Mouse (Mus musculus) hindbrain, embryonic 15.5 days (tissue): ENCODE measurements at regions not wholly inside any gene's neighbourhood (a gene's known extent, or its start where the extent isn't known, plus 50 kb on each side); places are given as distances from the start of the nearest gene placed in this dataset.

ENCODE experiments used
- ATAC-seq: fragments of 200-750 bp; cut with Nextera tagmentation; 2 replicates; pipeline ENCODE4 v1.8.0; 2017; ENCODE audit warnings: low read depth, moderate number of reproducible peaks, moderate TSS enrichment; ENCODE audit not compliant: low FRiP score
- H3K27ac ChIP-seq: fragments of 300-500 bp; sonication (generic); replicated peaks from 2 replicates; pipeline ENCODE4 v1.5.1; 2015; ENCODE audit warnings: mild to moderate bottlenecking, inconsistent platforms
- H3K27me3 ChIP-seq: fragments of 300-500 bp; sonication (generic); 2 replicates; pipeline ENCODE4 v1.6.1; 2015; ENCODE audit warnings: control low read depth, inconsistent platforms
- H3K36me3 ChIP-seq: fragments of 300-500 bp; sonication (generic); 2 replicates; pipeline ENCODE4 v1.6.1; 2015; ENCODE audit warnings: control low read depth, inconsistent platforms
- H3K4me1 ChIP-seq: fragments of 300-500 bp; sonication (generic); replicated peaks from 2 replicates; pipeline ENCODE4 v1.6.1; 2015; ENCODE audit warnings: control low read depth, inconsistent platforms
- H3K4me2 ChIP-seq: fragments of 300-500 bp; sonication (generic); 2 replicates; pipeline ENCODE4 v1.6.1; 2015; ENCODE audit warnings: moderate library complexity, mild to moderate bottlenecking, inconsistent platforms
- H3K4me3 ChIP-seq: fragments of 300-500 bp; sonication (generic); 2 replicates; pipeline ENCODE4 v1.5.1; 2015; ENCODE audit warnings: mild to moderate bottlenecking, inconsistent platforms
- H3K9ac ChIP-seq: fragments of 300-500 bp; sonication (generic); 2 replicates; pipeline ENCODE4 v1.6.1; 2015; ENCODE audit warnings: inconsistent platforms
- H3K9me3 ChIP-seq: fragments of 300-500 bp; sonication (generic); 2 replicates; pipeline ENCODE4 v1.6.1; 2016; ENCODE audit warnings: control low read depth, inconsistent platforms
- WGBS: fragments of 180-500 bp; shearing (Covaris S2); methylation state at CpG from one replicate; pipeline ENCODE4 v1.1.7; 2015; 5-methylcytosine and 5-hydroxymethylcytosine counted together

- peaks cover 11% of the 10 kb centered on the region for H3K4me1 ChIP-seq
- H3K27me3 ChIP-seq, result no peaks in the 10 kb centered on the region
- no peak overlapping the region for H3K27ac ChIP-seq
- no peak overlapping the region for H3K9ac ChIP-seq
- ATAC-seq, result no peak
- WGBS, result 9% methylated on average over 6 of the region's 6 CpGs
- no peak overlapping the region for H3K4me3 ChIP-seq
- no peaks in the 10 kb centered on the region for H3K36me3 ChIP-seq
- no peak overlapping the region for H3K4me2 ChIP-seq
- no peaks in the 10 kb centered on the region for H3K9me3 ChIP-seq
Observed at GRCm38 (mm10) chr17:4265946-4266345, 569.9 kb upstream of the Nox3 start.

GRCm38 (mm10) chr17:4266487-4266886, 570.4 kb upstream of the Nox3 start:
- Histone ChIP-seq H3K27ac (0 out of 2 replicates have a peak overlapping the region, but pooled peaks have one; percentile 4), H3K4me3 (no peak overlapping the region), H3K36me3 (no peaks in the 10 kb centered on the region), H3K27me3 (no peaks in the 10 kb centered on the region), H3K9me3 (no peaks in the 10 kb centered on the region), H3K4me2 (no peak overlapping the region), H3K9ac (no peak overlapping the region), H3K4me1 (peaks cover 11% of the 10 kb centered on the region)
- ATAC-seq, result no peak
- 32% methylated on average over 5 of the region's 5 CpGs for WGBS

- no peak overlapping the region for H3K27ac ChIP-seq
- no peaks in the 10 kb centered on the region for H3K9me3 ChIP-seq
- no peak overlapping the region for H3K4me3 ChIP-seq
- no peak overlapping the region for H3K9ac ChIP-seq
- no peaks in the 10 kb centered on the region for H3K36me3 ChIP-seq
- no peaks in the 10 kb centered on the region for H3K27me3 ChIP-seq
- peaks cover 11% of the 10 kb centered on the region for H3K4me1 ChIP-seq
- no peak overlapping the region for H3K4me2 ChIP-seq
- WGBS, result 74% methylated on average over 5 of the region's 5 CpGs
- ATAC-seq, result no peak
Observed at GRCm38 (mm10) chr17:4268380-4268779, 572.3 kb upstream of the Nox3 start.

- Histone ChIP-seq H3K4me2 (no peak overlapping the region), H3K27ac (no peak overlapping the region), H3K27me3 (no peaks in the 10 kb centered on the region), H3K9me3 (no peaks in the 10 kb centered on the region), H3K9ac (no peak overlapping the region), H3K36me3 (no peaks in the 10 kb centered on the region), H3K4me1 (no peaks in the 10 kb centered on the region), H3K4me3 (no peak overlapping the region)
- ATAC-seq, result no peak
- 77% methylated on average over 5 of the region's 5 CpGs for WGBS
Observed at GRCm38 (mm10) chr17:4272456-4272855, 576.4 kb upstream of the Nox3 start.

GRCm38 (mm10) chr17:4276722-4277121, 580.7 kb upstream of the Nox3 start:
- H3K27me3 ChIP-seq, result no peaks in the 10 kb centered on the region
- H3K4me1 ChIP-seq, result no peaks in the 10 kb centered on the region
- H3K9ac ChIP-seq, result no peak overlapping the region
- no peaks in the 10 kb centered on the region for H3K36me3 ChIP-seq
- ATAC-seq, result no peak
- H3K27ac ChIP-seq, result no peak overlapping the region
- H3K9me3 ChIP-seq, result no peaks in the 10 kb centered on the region
- H3K4me2 ChIP-seq, result no peak overlapping the region
- 88% methylated on average over 4 of the region's 4 CpGs for WGBS
- H3K4me3 ChIP-seq, result no peak overlapping the region

- H3K4me1 ChIP-seq, result no peaks in the 10 kb centered on the region
- no peak for ATAC-seq
- H3K9ac ChIP-seq, result no peak overlapping the region
- no peaks in the 10 kb centered on the region for H3K27me3 ChIP-seq
- H3K9me3 ChIP-seq, result no peaks in the 10 kb centered on the region
- no peak overlapping the region for H3K4me3 ChIP-seq
- WGBS, result 50% methylated on average over 4 of the region's 4 CpGs
- no peak overlapping the region for H3K4me2 ChIP-seq
- H3K36me3 ChIP-seq, result no peaks in the 10 kb centered on the region
- no peak overlapping the region for H3K27ac ChIP-seq
Observed at GRCm38 (mm10) chr17:4278239-4278827, 582.3 kb upstream of the Nox3 start.

- 91% methylated on average over 5 of the region's 5 CpGs for WGBS
- no peak for ATAC-seq
- Histone ChIP-seq H3K27ac (no peak overlapping the region), H3K9ac (no peak overlapping the region), H3K4me2 (no peak overlapping the region), H3K9me3 (no peaks in the 10 kb centered on the region), H3K27me3 (no peaks in the 10 kb centered on the region), H3K36me3 (no peaks in the 10 kb centered on the region), H3K4me1 (no peaks in the 10 kb centered on the region), H3K4me3 (no peak overlapping the region)
Observed at GRCm38 (mm10) chr17:4281451-4281850, 585.4 kb upstream of the Nox3 start.

GRCm38 (mm10) chr17:4291418-4291817, 595.4 kb upstream of the Nox3 start:
- Histone ChIP-seq H3K9me3 (no peaks in the 10 kb centered on the region), H3K4me2 (no peak overlapping the region), H3K4me3 (no peak overlapping the region), H3K4me1 (no peaks in the 10 kb centered on the region), H3K36me3 (no peaks in the 10 kb centered on the region), H3K27me3 (no peaks in the 10 kb centered on the region), H3K27ac (no peak overlapping the region), H3K9ac (no peak overlapping the region)
- no peak for ATAC-seq
- WGBS, result 85% methylated on average over 2 of the region's 2 CpGs

- Histone ChIP-seq H3K9ac (no peak overlapping the region), H3K4me1 (no peaks in the 10 kb centered on the region), H3K27ac (no peak overlapping the region), H3K36me3 (no peaks in the 10 kb centered on the region), H3K4me2 (no peak overlapping the region), H3K27me3 (no peaks in the 10 kb centered on the region), H3K4me3 (no peak overlapping the region), H3K9me3 (no peaks in the 10 kb centered on the region)
- 72% methylated on average over 6 of the region's 6 CpGs for WGBS
- ATAC-seq, result no peak
Observed at GRCm38 (mm10) chr17:4296521-4297155, 600.6 kb upstream of the Nox3 start.

GRCm38 (mm10) chr17:4297156-4297535, 601.1 kb upstream of the Nox3 start:
- no peaks in the 10 kb centered on the region for H3K9me3 ChIP-seq
- no peak overlapping the region for H3K4me3 ChIP-seq
- no peaks in the 10 kb centered on the region for H3K36me3 ChIP-seq
- no peak overlapping the region for H3K4me2 ChIP-seq
- H3K27me3 ChIP-seq, result no peaks in the 10 kb centered on the region
- ATAC-seq, result peak; percentile 48; the same call in 1 of the 2 replicates
- H3K4me1 ChIP-seq, result no peaks in the 10 kb centered on the region
- no peak overlapping the region for H3K9ac ChIP-seq
- H3K27ac ChIP-seq, result no peak overlapping the region
- WGBS, result 66% methylated on average over 1 of the region's 1 CpGs

GRCm38 (mm10) chr17:4301142-4301853, 605.2 kb upstream of the Nox3 start:
- 77% methylated on average over 12 of the region's 12 CpGs for WGBS
- no peak for ATAC-seq
- H3K36me3 ChIP-seq, result no peaks in the 10 kb centered on the region
- no peaks in the 10 kb centered on the region for H3K27me3 ChIP-seq
- no peak overlapping the region for H3K9ac ChIP-seq
- H3K4me3 ChIP-seq, result no peak overlapping the region
- H3K4me2 ChIP-seq, result no peak overlapping the region
- no peak overlapping the region for H3K27ac ChIP-seq
- no peaks in the 10 kb centered on the region for H3K4me1 ChIP-seq
- no peaks in the 10 kb centered on the region for H3K9me3 ChIP-seq

GRCm38 (mm10) chr17:4311785-4312379, 615.8 kb upstream of the Nox3 start:
- Histone ChIP-seq H3K4me3 (no peak overlapping the region), H3K4me2 (no peak overlapping the region), H3K27ac (no peak overlapping the region), H3K27me3 (no peaks in the 10 kb centered on the region), H3K4me1 (0 out of 2 replicates have a peak, but pooled peaks cover 14% of the 10 kb centered on the region), H3K36me3 (no peaks in the 10 kb centered on the region), H3K9ac (no peak overlapping the region), H3K9me3 (no peaks in the 10 kb centered on the region)
- no peak for ATAC-seq
- WGBS, result 34% methylated on average over 4 of the region's 4 CpGs
